Mouse (Mus musculus) liver, embryonic 14 days (tissue): ENCODE data around the gene Fgfr3. TPM values are rescaled to one million over a fixed set of nuclear protein-coding genes. Genes with fewer than 3 reads are reported as not detected.

Experiments
- polyA plus RNA-seq: library from polyadenylated mRNA; depleted of rRNA; stranded (reverse); fragments of >200 nt; gene quantifications from 2 replicates; pipeline ENCODE4 v1.2.3, GENCODE M21; 2012; rRNA removed

Fgfr3 gene
- polyA plus RNA-seq: 4.3 and 4.6 TPM in 2 replicates

GRCm38 (mm10) chr5:33721541-33722265 is at the start of gene Fgfr3:
TSS of gene Fgfr3 (plus strand) at chr5:33721674.

GRCm38 (mm10) chr5:33782345-33782998 is 61.0 kb downstream of the Fgfr3 start, which contains the start of gene Letm1:
TSS of gene Letm1 (minus strand) at chr5:33782817.

Other genes starting within 250 kb of the Fgfr3 start
- gene Fam53a, start 92.0 kb upstream of the Fgfr3 start, polyA plus RNA-seq: 7.7 and 8.7 TPM in 2 replicates
- 0.07 and 0.08 TPM in 2 replicates for gene Gm9903, start 91.7 kb upstream of the Fgfr3 start, polyA plus RNA-seq
- 149 and 177 TPM in 2 replicates for gene Slbp, start 69.1 kb upstream of the Fgfr3 start, polyA plus RNA-seq
- gene Tacc3, start 63.5 kb upstream of the Fgfr3 start, polyA plus RNA-seq: 70.7 and 78.5 TPM in 2 replicates
- gene Tmem129, start 63.3 kb upstream of the Fgfr3 start, polyA plus RNA-seq: 13.9 and 17.3 TPM in 2 replicates
- gene Letm1, start 61.1 kb downstream of the Fgfr3 start, polyA plus RNA-seq: 7.4 and 7.9 TPM in 2 replicates
- 30.9 and 31.4 TPM in 2 replicates for gene Nsd2, start 99.1 kb downstream of the Fgfr3 start, polyA plus RNA-seq
- 20.0 and 22.7 TPM in 2 replicates for gene Nelfa, start 214.7 kb downstream of the Fgfr3 start, polyA plus RNA-seq